Mouse (Mus musculus): ENCODE measurements around the gene Zfp579. TPM values are rescaled to one million over a fixed set of nuclear protein-coding genes. Genes with fewer than 3 reads are reported as not detected.

The Zfp579 gene
- polyA plus RNA-seq, 1 experiment from 2014 or later = 61.0 TPM

DNA sequence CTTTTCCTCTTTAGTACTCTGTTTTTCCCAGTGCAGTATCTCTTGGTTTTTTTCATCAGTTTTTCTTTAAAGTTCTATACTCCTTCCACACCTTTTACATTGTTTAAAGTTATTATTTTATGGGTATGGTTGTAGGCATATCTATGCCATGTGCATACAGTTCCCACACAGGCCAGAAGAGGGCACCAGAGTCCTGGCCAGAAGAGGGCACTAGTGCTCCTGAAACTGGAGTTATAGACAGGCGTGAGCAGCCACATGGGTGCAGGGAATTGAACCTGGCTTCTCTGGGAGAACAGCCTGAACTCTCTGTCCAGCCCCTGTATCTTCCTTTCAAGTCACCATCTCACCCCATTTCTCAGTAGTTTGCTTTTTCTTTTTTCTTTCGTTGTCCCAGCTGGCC lies 57.5 kb downstream of the Zfp579 start:
- 0 out of 2 replicates have a peak, but pooled peaks cover 2% of the 10 kb centered on the region for H3K9me3 ChIP-seq (ENCODE audit: control insufficient read depth, low read length)
- no peak; the same call in 1 of the 2 replicates for ATAC-seq (ENCODE audit: low FRiP score)
- H3K27ac ChIP-seq (ENCODE audit: low read depth, low read length) = no peak overlapping the region
- no peaks in the 10 kb centered on the region for H3K27me3 ChIP-seq (ENCODE audit: control insufficient read depth, insufficient read depth, low read length)
- no peak overlapping the region for H3K4me2 ChIP-seq (replicated peaks; ENCODE audit: low read depth, low read length)
- no peaks in the 10 kb centered on the region for H3K36me3 ChIP-seq (ENCODE audit: control insufficient read depth, insufficient read depth, low read length)
- H3K4me1 ChIP-seq (replicated peaks; ENCODE audit: control insufficient read depth, insufficient read depth, low read length) = no peaks in the 10 kb centered on the region
- no peak overlapping the region for H3K4me3 ChIP-seq (ENCODE audit: low read depth, low read length)
- 36% methylated on average over 2 of the region's 2 CpGs for WGBS
- DNase-seq (ENCODE audit: low spot score) = peak; percentile 80
- no peak overlapping the region for H3K9ac ChIP-seq (ENCODE audit: low read depth, low read length)

DNA sequence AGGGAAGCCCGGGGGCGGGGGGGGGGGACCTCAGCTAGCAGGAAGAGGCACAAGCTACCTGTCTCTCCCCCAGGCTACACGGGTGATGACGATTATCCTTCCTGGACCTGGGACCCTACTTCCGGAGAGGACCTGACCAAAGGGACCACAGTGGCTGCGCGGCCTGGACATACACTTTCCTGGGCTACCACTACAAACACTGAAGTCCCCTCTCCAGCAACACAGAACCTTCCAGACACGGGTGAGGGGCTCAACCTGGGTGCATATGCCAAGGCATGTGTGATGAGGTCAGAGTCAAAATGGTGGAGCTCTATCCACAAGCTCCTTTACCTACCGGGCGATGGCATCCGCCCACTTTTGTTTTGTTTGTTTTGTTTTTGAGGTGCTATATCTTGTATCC lies 58.6 kb downstream of the Zfp579 start:
- ATAC-seq (ENCODE audit: low FRiP score) (no peak), DNase-seq (ENCODE audit: low spot score) (no peak)
- Histone ChIP-seq H3K27ac (ENCODE audit: low read depth, low read length) (no peak overlapping the region), H3K4me2 (replicated peaks; ENCODE audit: low read depth, low read length) (no peak overlapping the region), H3K4me1 (replicated peaks; ENCODE audit: control insufficient read depth, insufficient read depth, low read length) (no peaks in the 10 kb centered on the region), H3K9ac (ENCODE audit: low read depth, low read length) (no peak overlapping the region), H3K4me3 (ENCODE audit: low read depth, low read length) (no peak overlapping the region), H3K36me3 (ENCODE audit: control insufficient read depth, insufficient read depth, low read length) (no peaks in the 10 kb centered on the region), H3K9me3 (ENCODE audit: control insufficient read depth, low read length) (0 out of 2 replicates have a peak, but pooled peaks cover 2% of the 10 kb centered on the region), H3K27me3 (ENCODE audit: control insufficient read depth, insufficient read depth, low read length) (no peaks in the 10 kb centered on the region)
- 78% methylated on average over 11 of the region's 11 CpGs for WGBS

- no peaks in the 10 kb centered on the region for H3K27me3 ChIP-seq (ENCODE audit: control insufficient read depth, insufficient read depth, low read length)
- H3K9ac ChIP-seq (ENCODE audit: low read depth, low read length) = no peak overlapping the region
- DNase-seq (ENCODE audit: low spot score) (no peak), ATAC-seq (ENCODE audit: low FRiP score) (no peak)
- H3K4me2 ChIP-seq (replicated peaks; ENCODE audit: low read depth, low read length) = no peak overlapping the region
- H3K9me3 ChIP-seq (ENCODE audit: control insufficient read depth, low read length) = 0 out of 2 replicates have a peak, but pooled peaks cover 2% of the 10 kb centered on the region
- no peaks in the 10 kb centered on the region for H3K4me1 ChIP-seq (replicated peaks; ENCODE audit: control insufficient read depth, insufficient read depth, low read length)
- WGBS = 76% methylated on average over 10 of the region's 10 CpGs
- H3K27ac ChIP-seq (ENCODE audit: low read depth, low read length) = no peak overlapping the region
- H3K4me3 ChIP-seq (ENCODE audit: low read depth, low read length) = no peak overlapping the region
- H3K36me3 ChIP-seq (ENCODE audit: control insufficient read depth, insufficient read depth, low read length) = no peaks in the 10 kb centered on the region
Measured at GRCm38 (mm10) chr7:4936832-4937231, 59.1 kb downstream of the Zfp579 start.

GRCm38 (mm10) chr7:4934160-4934914 lies 61.6 kb downstream of the Zfp579 start:
- Histone ChIP-seq H3K4me2 (replicated peaks; ENCODE audit: low read depth, low read length) (no peak overlapping the region), H3K4me3 (ENCODE audit: low read depth, low read length) (no peak overlapping the region), H3K27me3 (ENCODE audit: control insufficient read depth, insufficient read depth, low read length) (no peaks in the 10 kb centered on the region), H3K9me3 (ENCODE audit: control insufficient read depth, low read length) (0 out of 2 replicates have a peak, but pooled peaks cover 2% of the 10 kb centered on the region), H3K4me1 (replicated peaks; ENCODE audit: control insufficient read depth, insufficient read depth, low read length) (no peaks in the 10 kb centered on the region), H3K27ac (ENCODE audit: low read depth, low read length) (no peak overlapping the region), H3K36me3 (ENCODE audit: control insufficient read depth, insufficient read depth, low read length) (no peaks in the 10 kb centered on the region), H3K9ac (ENCODE audit: low read depth, low read length) (no peak overlapping the region)
- DNase-seq (ENCODE audit: low spot score) = no peak
- ATAC-seq (ENCODE audit: low FRiP score) = no peak
- WGBS = 85% methylated on average over 4 of the region's 4 CpGs

Other genes with a start within 250 kb of the Zfp579 start
- gene Cox6b2, start 243.1 kb downstream of the Zfp579 start, polyA plus RNA-seq (2014; fragmentation: Nextera tagmentation; extraction: Ambion mirVana) = 28.0 and 28.5 TPM in 2 replicates
- not detected in 2 replicates for gene Fam71e2, start 224.9 kb downstream of the Zfp579 start, polyA plus RNA-seq (2014; fragmentation: Nextera tagmentation; extraction: Ambion mirVana)
- gene Il11, start 213.3 kb downstream of the Zfp579 start, polyA plus RNA-seq (2014; fragmentation: Nextera tagmentation; extraction: Ambion mirVana) = 0.08 and 0.14 TPM in 2 replicates
- gene Tmem190, start 213.2 kb downstream of the Zfp579 start, polyA plus RNA-seq (2014; fragmentation: Nextera tagmentation; extraction: Ambion mirVana) = not detected in 2 replicates
- 0.78 and 0.93 TPM in 2 replicates for gene Tmem238, start 206.5 kb downstream of the Zfp579 start, polyA plus RNA-seq (2014; fragmentation: Nextera tagmentation; extraction: Ambion mirVana)
- 186 and 191 TPM in 2 replicates for gene Rpl28, start 203.3 kb downstream of the Zfp579 start, polyA plus RNA-seq (2014; fragmentation: Nextera tagmentation; extraction: Ambion mirVana)
- 400 and 452 TPM in 2 replicates for gene Ube2s, start 183.6 kb downstream of the Zfp579 start, polyA plus RNA-seq (2014; fragmentation: Nextera tagmentation; extraction: Ambion mirVana)
- gene Shisa7, start 151.5 kb downstream of the Zfp579 start, polyA plus RNA-seq (2014; fragmentation: Nextera tagmentation; extraction: Ambion mirVana) = 2.9 and 4.1 TPM in 2 replicates
- 2.5 and 2.9 TPM in 2 replicates for gene Isoc2b, start 125.9 kb downstream of the Zfp579 start, polyA plus RNA-seq (2014; fragmentation: Nextera tagmentation; extraction: Ambion mirVana)
- gene Isoc2a, start 119.0 kb downstream of the Zfp579 start, polyA plus RNA-seq (2014; fragmentation: Nextera tagmentation; extraction: Ambion mirVana) = 1.1 TPM in 2 replicates
- 0.11 TPM in 1 of 2 replicates, not detected in the other for gene Gm36210, start 89.6 kb downstream of the Zfp579 start, polyA plus RNA-seq (2014; fragmentation: Nextera tagmentation; extraction: Ambion mirVana)
- gene Zfp628, start 80.9 kb downstream of the Zfp579 start, polyA plus RNA-seq (2014; fragmentation: Nextera tagmentation; extraction: Ambion mirVana) = 4.0 and 4.2 TPM in 2 replicates
- 7.1 and 7.3 TPM in 2 replicates for gene Nat14, start 74.1 kb downstream of the Zfp579 start, polyA plus RNA-seq (2014; fragmentation: Nextera tagmentation; extraction: Ambion mirVana)
- 1.1 and 1.4 TPM in 2 replicates for gene Ssc5d, start 70.4 kb downstream of the Zfp579 start, polyA plus RNA-seq (2014; fragmentation: Nextera tagmentation; extraction: Ambion mirVana)
- 0.07 and 0.09 TPM in 2 replicates for gene Sbk2, start 31.8 kb downstream of the Zfp579 start, polyA plus RNA-seq (2014; fragmentation: Nextera tagmentation; extraction: Ambion mirVana)
- gene Sbk3, start 25.0 kb downstream of the Zfp579 start, polyA plus RNA-seq (2014; fragmentation: Nextera tagmentation; extraction: Ambion mirVana) = 0.04 TPM in 1 of 2 replicates, not detected in the other
- gene Zfp524, start 18.3 kb upstream of the Zfp579 start, polyA plus RNA-seq (2014; fragmentation: Nextera tagmentation; extraction: Ambion mirVana) = 7.5 and 10.6 TPM in 2 replicates
- gene Fiz1, start 18.5 kb upstream of the Zfp579 start, polyA plus RNA-seq (2014; fragmentation: Nextera tagmentation; extraction: Ambion mirVana) = 38.2 and 43.2 TPM in 2 replicates
- gene Gm44973, start 19.3 kb upstream of the Zfp579 start, polyA plus RNA-seq (2014; fragmentation: Nextera tagmentation; extraction: Ambion mirVana) = 0.19 and 1.8 TPM in 2 replicates
- 5.7 and 8.6 TPM in 2 replicates for gene Zfp865, start 24.2 kb upstream of the Zfp579 start, polyA plus RNA-seq (2014; fragmentation: Nextera tagmentation; extraction: Ambion mirVana)
- 7.2 and 8.6 TPM in 2 replicates for gene Ccdc106, start 24.4 kb upstream of the Zfp579 start, polyA plus RNA-seq (2014; fragmentation: Nextera tagmentation; extraction: Ambion mirVana)
- gene 4632433K11Rik, start 38.0 kb upstream of the Zfp579 start, polyA plus RNA-seq (2014; fragmentation: Nextera tagmentation; extraction: Ambion mirVana) = not detected in 2 replicates
- 3.1 and 4.3 TPM in 2 replicates for gene Zfp784, start 42.3 kb upstream of the Zfp579 start, polyA plus RNA-seq (2014; fragmentation: Nextera tagmentation; extraction: Ambion mirVana)
- gene Zfp580, start 55.4 kb upstream of the Zfp579 start, polyA plus RNA-seq (2014; fragmentation: Nextera tagmentation; extraction: Ambion mirVana) = 32.4 and 37.5 TPM in 2 replicates
- gene U2af2, start 66.0 kb upstream of the Zfp579 start, polyA plus RNA-seq (2014; fragmentation: Nextera tagmentation; extraction: Ambion mirVana) = 161 and 162 TPM in 2 replicates
- gene Epn1, start 84.1 kb upstream of the Zfp579 start, polyA plus RNA-seq (2014; fragmentation: Nextera tagmentation; extraction: Ambion mirVana) = 54.2 and 55.3 TPM in 2 replicates
- gene Rfpl4, start 120.8 kb upstream of the Zfp579 start, polyA plus RNA-seq (2014; fragmentation: Nextera tagmentation; extraction: Ambion mirVana) = not detected in 2 replicates
- 0.18 and 0.31 TPM in 2 replicates for gene Rasl2-9, start 129.8 kb upstream of the Zfp579 start, polyA plus RNA-seq (2014; fragmentation: Nextera tagmentation; extraction: Ambion mirVana)
- 0.01 and 0.05 TPM in 2 replicates for gene Vmn1r55, start 153.5 kb upstream of the Zfp579 start, polyA plus RNA-seq (2014; fragmentation: Nextera tagmentation; extraction: Ambion mirVana)
- not detected in 2 replicates for gene Vmn1r56, start 200.6 kb upstream of the Zfp579 start, polyA plus RNA-seq (2014; fragmentation: Nextera tagmentation; extraction: Ambion mirVana)
- gene Vmn1r57, start 222.3 kb upstream of the Zfp579 start, polyA plus RNA-seq (2014; fragmentation: Nextera tagmentation; extraction: Ambion mirVana) = not detected in 2 replicates

Measured in hindbrain, embryonic 11.5 days (tissue).